Mouse (Mus musculus) embryonic facial prominence, embryonic 11.5 days (tissue): ENCODE measurements around the gene P2rx1. TPM values are rescaled to one million over a fixed set of nuclear protein-coding genes. Genes with fewer than 3 reads are reported as not detected.

Experiments used
- ATAC-seq: fragments of 200-750 bp; cut with Nextera tagmentation; replicated peaks from 2 replicates; pipeline ENCODE4 v1.8.0; 2017; ENCODE audit warnings: low read depth; ENCODE audit not compliant: insufficient number of reproducible peaks, low FRiP score, low TSS enrichment
- DNase-seq: peaks from one replicate; pipeline ENCODE4 v3.0.0-alpha.2; 2015; ENCODE audit warnings: low spot score
- H3K27ac ChIP-seq: fragments of 300-500 bp; sonication (generic); replicated peaks from 2 replicates; pipeline ENCODE4 v1.5.1; 2014; ENCODE audit warnings: mild to moderate bottlenecking, low read depth, low read length, control low read depth
- H3K27me3 ChIP-seq: fragments of 300-500 bp; sonication (generic); 2 replicates; pipeline ENCODE4 v1.6.1; 2014; ENCODE audit warnings: mild to moderate bottlenecking, low read length, moderate library complexity, mixed read lengths; ENCODE audit not compliant: control insufficient read depth, insufficient read depth
- H3K36me3 ChIP-seq: fragments of 300-500 bp; sonication (generic); replicated peaks from 2 replicates; pipeline ENCODE4 v1.6.1; 2014; ENCODE audit warnings: low read depth, mild to moderate bottlenecking, low read length, moderate library complexity, mixed read lengths; ENCODE audit not compliant: control insufficient read depth, insufficient read depth
- H3K4me1 ChIP-seq: fragments of 300-500 bp; sonication (generic); 2 replicates; pipeline ENCODE4 v1.6.1; 2014; ENCODE audit warnings: low read length, mixed read lengths; ENCODE audit not compliant: control insufficient read depth, insufficient read depth
- H3K4me2 ChIP-seq: fragments of 300-500 bp; sonication (generic); 2 replicates; pipeline ENCODE4 v1.6.1; 2014; ENCODE audit warnings: low read depth, mild to moderate bottlenecking, control low read depth, low read length, moderate library complexity
- H3K4me3 ChIP-seq: fragments of 300-500 bp; sonication (generic); 2 replicates; pipeline ENCODE4 v1.5.1; 2014; ENCODE audit warnings: low read depth, low read length, control low read depth
- H3K9ac ChIP-seq: fragments of 300-500 bp; sonication (generic); replicated peaks from 2 replicates; pipeline ENCODE4 v1.6.1; 2014; ENCODE audit warnings: mild to moderate bottlenecking, control low read depth, low read length
- H3K9me3 ChIP-seq: fragments of 300-500 bp; sonication (generic); replicated peaks from 2 replicates; pipeline ENCODE4 v1.6.1; 2016; ENCODE audit warnings: mild to moderate bottlenecking, low read length, inconsistent platforms, mixed read lengths; ENCODE audit not compliant: control insufficient read depth
- WGBS: fragments of 180-500 bp; shearing (Covaris S2); extraction: QIAGEN DNeasy Blood & Tissue Kit; methylation state at CpG from one replicate; pipeline ENCODE4 v1.1.7; 2014; 5-methylcytosine and 5-hydroxymethylcytosine counted together
- polyA plus RNA-seq: library from polyadenylated mRNA; unstranded; fragments of >200 nt; fragmentation: Nextera tagmentation; extraction: Ambion mirVana; gene quantifications from 2 replicates; pipeline ENCODE4 v1.2.1, GENCODE M21; 2014

P2rx1 gene
- polyA plus RNA-seq, 1 experiment from 2014 or later: 1.2 TPM

- Histone ChIP-seq H3K27ac (no peak overlapping the region), H3K4me3 (no peak overlapping the region), H3K36me3 (no peaks in the 10 kb centered on the region), H3K9me3 (no peaks in the 10 kb centered on the region), H3K4me1 (no peaks in the 10 kb centered on the region), H3K27me3 (peaks cover 12% of the 10 kb centered on the region), H3K4me2 (no peak overlapping the region), H3K9ac (no peak overlapping the region)
- 62% methylated on average over 5 of the region's 5 CpGs for WGBS
- ATAC-seq: no peak
- no peak for DNase-seq
Observed at GRCm38 (mm10) chr11:72955339-72955974, 43.4 kb upstream of the P2rx1 start.

GRCm38 (mm10) chr11:72957318-72957717, 41.6 kb upstream of the P2rx1 start:
- no peak overlapping the region for H3K4me3 ChIP-seq
- H3K9me3 ChIP-seq: no peaks in the 10 kb centered on the region
- no peak for DNase-seq
- WGBS: 62% methylated on average over 2 of the region's 2 CpGs
- no peak overlapping the region for H3K27ac ChIP-seq
- ATAC-seq: no peak
- no peaks in the 10 kb centered on the region for H3K36me3 ChIP-seq
- H3K9ac ChIP-seq: no peak overlapping the region
- peaks cover 2% of the 10 kb centered on the region; the same call in 1 of the 2 replicates for H3K4me1 ChIP-seq
- peaks cover 27% of the 10 kb centered on the region for H3K27me3 ChIP-seq
- no peak overlapping the region for H3K4me2 ChIP-seq

DNA sequence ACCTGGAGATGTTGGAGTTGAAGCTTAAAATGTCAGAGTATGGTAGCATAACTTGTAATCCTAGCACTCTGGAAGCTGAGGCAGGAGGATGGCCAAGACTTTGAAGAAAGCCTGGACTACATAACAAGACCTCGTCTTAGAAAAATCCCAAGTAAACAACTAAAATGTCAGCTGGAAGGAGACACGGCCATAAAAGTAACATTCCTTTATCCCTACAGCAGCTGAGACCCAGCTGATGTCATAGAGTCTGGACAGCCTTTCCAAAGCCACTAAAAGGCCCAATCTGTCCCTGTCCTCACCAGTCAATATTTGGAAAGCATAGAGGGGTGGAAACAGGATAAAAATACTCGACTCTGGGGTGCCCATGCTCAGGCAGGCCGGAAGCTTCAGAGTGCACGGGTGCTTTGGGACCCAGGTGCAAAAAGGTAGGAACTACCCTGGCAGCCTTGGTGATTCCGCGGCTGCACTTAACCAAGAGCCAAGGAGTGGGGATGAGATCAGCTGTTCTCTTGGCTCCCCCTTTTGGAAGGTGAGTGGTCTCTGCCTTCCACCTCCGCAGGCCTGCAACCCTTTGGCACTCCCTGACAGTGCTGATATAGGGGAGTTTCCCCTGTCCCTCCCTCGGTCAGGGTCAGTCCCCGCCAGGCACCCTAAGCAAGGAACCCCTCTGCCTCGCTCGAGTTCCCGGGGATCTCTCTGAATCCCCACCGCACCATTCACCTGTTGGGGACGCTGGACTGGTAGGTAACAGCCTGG, 38.8 kb upstream of the P2rx1 start:
- no peak for ATAC-seq
- H3K4me2 ChIP-seq: no peak overlapping the region

DNA sequence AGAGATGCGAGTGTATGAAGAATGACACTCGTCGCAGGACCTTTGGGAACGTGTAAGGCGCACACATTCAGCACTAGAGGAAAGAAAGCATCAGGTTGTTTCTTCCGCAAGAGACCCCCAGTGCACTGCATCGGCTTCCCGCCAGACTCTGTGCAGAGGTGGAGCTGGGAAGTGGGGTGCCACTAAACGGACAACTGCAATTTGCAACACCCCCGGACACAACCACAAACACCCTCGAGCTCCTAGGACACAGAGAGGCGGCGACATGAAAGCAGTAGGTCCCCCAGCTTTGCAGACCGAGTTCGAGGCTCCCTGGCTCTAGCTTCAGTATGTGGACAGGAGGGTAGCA, 38.2 kb upstream of the P2rx1 start:
- Histone ChIP-seq H3K9me3 (no peaks in the 10 kb centered on the region), H3K27ac (no peak overlapping the region), H3K36me3 (no peaks in the 10 kb centered on the region), H3K4me3 (peak overlapping the region; percentile 26; the same call in 1 of the 2 replicates), H3K27me3 (peaks cover 31% of the 10 kb centered on the region), H3K4me1 (peaks cover 2% of the 10 kb centered on the region; the same call in 1 of the 2 replicates), H3K4me2 (peak overlapping the region; percentile 52), H3K9ac (no peak overlapping the region)
- no peak for ATAC-seq
- DNase-seq: no peak
- 3% methylated on average over 15 of the region's 15 CpGs for WGBS

More for the DNA sequence above, 38.8 kb upstream of the P2rx1 start:
- WGBS: 11% methylated on average over 14 of the region's 15 CpGs
- no peak for DNase-seq
- Histone ChIP-seq H3K4me3 (no peak overlapping the region), H3K36me3 (no peaks in the 10 kb centered on the region), H3K27ac (no peak overlapping the region), H3K9me3 (no peaks in the 10 kb centered on the region), H3K4me1 (peaks cover 2% of the 10 kb centered on the region; the same call in 1 of the 2 replicates), H3K27me3 (peaks cover 31% of the 10 kb centered on the region), H3K9ac (no peak overlapping the region)

DNA sequence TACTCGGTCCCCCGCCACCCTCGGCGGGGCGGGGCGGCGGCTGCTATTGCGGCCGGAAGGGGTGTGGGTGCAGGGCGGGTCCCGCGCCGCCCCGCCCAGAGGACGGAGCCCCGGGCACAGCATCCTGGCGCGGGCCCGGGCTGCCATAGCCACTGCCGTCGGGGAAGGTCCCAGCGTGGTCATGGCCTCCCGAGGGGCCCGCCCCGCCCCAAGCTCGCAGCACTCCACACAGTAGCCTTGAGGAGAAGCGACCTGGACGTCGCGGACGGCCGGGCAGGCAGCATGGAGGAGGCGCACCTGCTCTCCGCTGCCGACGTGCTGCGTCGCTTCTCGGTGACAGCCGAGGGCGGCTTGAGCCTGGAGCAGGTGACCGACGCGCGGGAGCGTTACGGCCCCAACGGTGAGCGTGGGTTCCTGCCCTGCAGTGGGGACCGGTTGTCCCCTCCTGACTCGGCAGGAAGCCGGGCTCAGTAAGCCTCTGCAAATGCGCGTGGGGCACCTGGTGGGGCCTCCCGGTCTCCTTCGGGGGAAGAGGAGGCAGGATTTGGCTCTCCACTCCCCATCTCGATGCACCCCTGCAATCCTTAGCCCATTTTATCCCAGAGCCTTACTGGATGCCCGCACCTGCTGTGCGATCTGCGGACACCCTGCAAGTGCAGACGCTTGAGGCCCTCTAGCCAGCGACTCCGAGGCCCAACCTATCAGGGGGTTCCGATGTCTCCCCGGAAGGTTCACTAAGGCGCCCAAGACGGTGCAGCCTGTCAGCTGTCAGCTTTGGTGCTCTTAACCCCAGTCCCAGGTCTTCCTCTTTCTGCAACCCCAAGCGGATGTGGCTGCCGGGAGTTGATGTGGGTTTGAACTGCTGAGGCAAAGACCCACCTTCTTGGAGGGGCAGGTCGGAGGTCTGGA, 37.6 kb upstream of the P2rx1 start, which contains the start of gene Atp2a3:
TSS of gene Atp2a3 (plus strand) at position 98 of the 909 bp plus-strand sequence.
- Histone ChIP-seq H3K9me3 (no peaks in the 10 kb centered on the region), H3K27me3 (peaks cover 31% of the 10 kb centered on the region), H3K4me3 (peak within 1 kb of the TSS; percentile 26; the same call in 1 of the 2 replicates), H3K4me1 (peaks cover 2% of the 10 kb centered on the region; the same call in 1 of the 2 replicates), H3K27ac (no peak within 1 kb of the TSS), H3K9ac (no peak within 1 kb of the TSS), H3K36me3 (no peaks in the 10 kb centered on the region), H3K4me2 (peak within 1 kb of the TSS; percentile 52)
- WGBS: 4% methylated on average over 70 of the region's 70 CpGs
- ATAC-seq: no peak
- no peak for DNase-seq

- H3K27ac ChIP-seq: no peak overlapping the region
- no peak overlapping the region for H3K4me2 ChIP-seq
- H3K4me3 ChIP-seq: no peak overlapping the region
- ATAC-seq (no peak), DNase-seq (no peak)
- 78% methylated on average over 2 of the region's 2 CpGs for WGBS
- H3K27me3 ChIP-seq: peaks cover 31% of the 10 kb centered on the region
- peaks cover 2% of the 10 kb centered on the region; the same call in 1 of the 2 replicates for H3K4me1 ChIP-seq
- H3K9ac ChIP-seq: no peak overlapping the region
- H3K9me3 ChIP-seq: no peaks in the 10 kb centered on the region
- H3K36me3 ChIP-seq: no peaks in the 10 kb centered on the region
Observed at GRCm38 (mm10) chr11:72962378-72962777, 36.5 kb upstream of the P2rx1 start.

- Histone ChIP-seq H3K4me1 (peaks cover 2% of the 10 kb centered on the region; the same call in 1 of the 2 replicates), H3K27me3 (peaks cover 31% of the 10 kb centered on the region), H3K9ac (no peak overlapping the region), H3K4me3 (no peak overlapping the region), H3K36me3 (no peaks in the 10 kb centered on the region), H3K27ac (no peak overlapping the region), H3K4me2 (no peak overlapping the region), H3K9me3 (no peaks in the 10 kb centered on the region)
- DNase-seq: no peak
- no peak for ATAC-seq
- WGBS: 41% methylated on average over 7 of the region's 7 CpGs
Observed at GRCm38 (mm10) chr11:72963058-72963788, 35.7 kb upstream of the P2rx1 start.
